Mouse (Mus musculus) liver, embryonic 12.5 days (tissue): ENCODE results near the gene Dars. TPM values are rescaled to one million over a fixed set of nuclear protein-coding genes. Genes with fewer than 3 reads are reported as not detected.

ENCODE experiments used
- ATAC-seq: fragments of 200-750 bp; cut with Nextera tagmentation; 2 replicates; pipeline ENCODE4 v1.8.0; 2017; ENCODE audit warnings: moderate number of reproducible peaks, mild to moderate bottlenecking, moderate library complexity
- H3K27ac ChIP-seq: fragments of 300-500 bp; sonication (generic); 2 replicates; pipeline ENCODE4 v1.5.1; 2016; ENCODE audit warnings: mild to moderate bottlenecking
- H3K27me3 ChIP-seq: fragments of 300-500 bp; sonication (generic); replicated peaks from 2 replicates; pipeline ENCODE4 v1.6.1; 2016; ENCODE audit warnings: mild to moderate bottlenecking, moderate library complexity
- H3K36me3 ChIP-seq: fragments of 300-500 bp; sonication (generic); 2 replicates; pipeline ENCODE4 v1.6.1; 2016; ENCODE audit warnings: mild to moderate bottlenecking, moderate library complexity
- H3K4me1 ChIP-seq: fragments of 300-500 bp; sonication (generic); 2 replicates; pipeline ENCODE4 v1.6.1; 2016
- H3K4me2 ChIP-seq: fragments of 300-500 bp; sonication (generic); 2 replicates; pipeline ENCODE4 v1.6.1; 2016; ENCODE audit warnings: mild to moderate bottlenecking, moderate library complexity
- H3K4me3 ChIP-seq: fragments of 300-500 bp; sonication (generic); 2 replicates; pipeline ENCODE4 v1.5.1; 2016; ENCODE audit warnings: mild to moderate bottlenecking, moderate library complexity
- H3K9ac ChIP-seq: fragments of 300-500 bp; sonication (generic); 2 replicates; pipeline ENCODE4 v1.6.1; 2016; ENCODE audit warnings: mild to moderate bottlenecking, moderate library complexity
- H3K9me3 ChIP-seq: fragments of 300-500 bp; sonication (generic); replicated peaks from 2 replicates; pipeline ENCODE4 v1.6.1; 2016; ENCODE audit warnings: mild to moderate bottlenecking, moderate library complexity
- WGBS: fragments of 180-500 bp; shearing (Covaris S2); methylation state at CpG from one replicate; pipeline ENCODE4 v1.1.7; 2016; ENCODE audit not compliant: insufficient replicate concordance; 5-methylcytosine and 5-hydroxymethylcytosine counted together
- polyA plus RNA-seq: library from polyadenylated mRNA; unstranded; fragments of >200 nt; fragmentation: Nextera tagmentation; extraction: Ambion mirVana; gene quantifications from 2 replicates; pipeline ENCODE4 v1.2.1, GENCODE M21; 2016

The Dars gene
- polyA plus RNA-seq, 1 experiment from 2014 or later: 166 TPM

GRCm38 (mm10) chr1:128443890-128444839 lies 27.0 kb upstream of the Dars start:
- Histone ChIP-seq H3K36me3 (no peaks in the 10 kb centered on the region), H3K9ac (no peak overlapping the region), H3K4me2 (no peak overlapping the region), H3K4me1 (no peaks in the 10 kb centered on the region), H3K4me3 (no peak overlapping the region), H3K9me3 (no peaks in the 10 kb centered on the region), H3K27me3 (peaks cover 17% of the 10 kb centered on the region), H3K27ac (no peak overlapping the region)
- no peak for ATAC-seq
- WGBS: 47% methylated on average over 9 of the region's 9 CpGs

GRCm38 (mm10) chr1:128441129-128441473 lies 23.9 kb upstream of the Dars start:
- ATAC-seq: no peak
- Histone ChIP-seq H3K9ac (no peak overlapping the region), H3K4me3 (no peak overlapping the region), H3K27me3 (no peaks in the 10 kb centered on the region), H3K36me3 (no peaks in the 10 kb centered on the region), H3K4me2 (no peak overlapping the region), H3K9me3 (no peaks in the 10 kb centered on the region), H3K4me1 (no peaks in the 10 kb centered on the region), H3K27ac (no peak overlapping the region)
- 51% methylated on average over 5 of the region's 5 CpGs for WGBS

GRCm38 (mm10) chr1:128440386-128441128 lies 23.4 kb upstream of the Dars start:
- ATAC-seq: no peak
- Histone ChIP-seq H3K4me3 (no peak overlapping the region), H3K4me1 (no peaks in the 10 kb centered on the region), H3K27ac (no peak overlapping the region), H3K4me2 (no peak overlapping the region), H3K27me3 (no peaks in the 10 kb centered on the region), H3K9me3 (no peaks in the 10 kb centered on the region), H3K9ac (no peak overlapping the region), H3K36me3 (no peaks in the 10 kb centered on the region)
- 56% methylated on average over 16 of the region's 16 CpGs for WGBS

- Histone ChIP-seq H3K27me3 (no peaks in the 10 kb centered on the region), H3K4me2 (no peak overlapping the region), H3K4me1 (no peaks in the 10 kb centered on the region), H3K36me3 (no peaks in the 10 kb centered on the region), H3K9ac (no peak overlapping the region), H3K4me3 (no peak overlapping the region), H3K9me3 (no peaks in the 10 kb centered on the region), H3K27ac (no peak overlapping the region)
- 82% methylated on average over 4 of the region's 4 CpGs for WGBS
- no peak for ATAC-seq
Measured at GRCm38 (mm10) chr1:128439618-128440017, 22.4 kb upstream of the Dars start.

GRCm38 (mm10) chr1:128438526-128438925 lies 21.4 kb upstream of the Dars start:
- 47% methylated on average over 5 of the region's 5 CpGs for WGBS
- no peak for ATAC-seq
- Histone ChIP-seq H3K4me1 (no peaks in the 10 kb centered on the region), H3K4me3 (no peak overlapping the region), H3K4me2 (no peak overlapping the region), H3K27me3 (no peaks in the 10 kb centered on the region), H3K9ac (no peak overlapping the region), H3K27ac (no peak overlapping the region), H3K36me3 (no peaks in the 10 kb centered on the region), H3K9me3 (no peaks in the 10 kb centered on the region)

GRCm38 (mm10) chr1:128437276-128437675 lies 20.1 kb upstream of the Dars start:
- H3K9me3 ChIP-seq: no peaks in the 10 kb centered on the region
- no peak for ATAC-seq
- 26% methylated on average over 1 of the region's 1 CpGs for WGBS

GRCm38 (mm10) chr1:128436015-128436414 lies 18.8 kb upstream of the Dars start:
- ATAC-seq: no peak
- Histone ChIP-seq H3K4me1 (no peaks in the 10 kb centered on the region), H3K36me3 (no peaks in the 10 kb centered on the region), H3K4me2 (no peak overlapping the region), H3K27ac (no peak overlapping the region), H3K4me3 (no peak overlapping the region), H3K27me3 (no peaks in the 10 kb centered on the region), H3K9ac (no peak overlapping the region), H3K9me3 (no peaks in the 10 kb centered on the region)
- 59% methylated on average over 3 of the region's 3 CpGs for WGBS

More at GRCm38 (mm10) chr1:128437276-128437675, 20.1 kb upstream of the Dars start:
- Histone ChIP-seq H3K27ac (no peak overlapping the region), H3K4me1 (no peaks in the 10 kb centered on the region), H3K4me2 (no peak overlapping the region), H3K9ac (no peak overlapping the region), H3K36me3 (no peaks in the 10 kb centered on the region), H3K27me3 (no peaks in the 10 kb centered on the region), H3K4me3 (no peak overlapping the region)

- H3K27ac ChIP-seq: no peak overlapping the region
- no peak overlapping the region for H3K4me2 ChIP-seq
- WGBS: 55% methylated on average over 4 of the region's 4 CpGs
- H3K36me3 ChIP-seq: no peaks in the 10 kb centered on the region
- no peaks in the 10 kb centered on the region for H3K9me3 ChIP-seq
- no peak overlapping the region for H3K9ac ChIP-seq
- ATAC-seq: no peak
- no peaks in the 10 kb centered on the region for H3K27me3 ChIP-seq
- no peak overlapping the region for H3K4me3 ChIP-seq
- no peaks in the 10 kb centered on the region for H3K4me1 ChIP-seq
Measured at GRCm38 (mm10) chr1:128435551-128435950, 18.4 kb upstream of the Dars start.

GRCm38 (mm10) chr1:128424928-128425327 lies 7.8 kb upstream of the Dars start:
- Histone ChIP-seq H3K4me3 (no peak overlapping the region), H3K4me1 (no peaks in the 10 kb centered on the region), H3K36me3 (no peaks in the 10 kb centered on the region), H3K9me3 (no peaks in the 10 kb centered on the region), H3K27me3 (0 out of 2 replicates have a peak, but pooled peaks cover 5% of the 10 kb centered on the region), H3K9ac (no peak overlapping the region), H3K4me2 (no peak overlapping the region), H3K27ac (no peak overlapping the region)
- ATAC-seq: no peak
- WGBS: 42% methylated on average over 3 of the region's 3 CpGs

- Histone ChIP-seq H3K4me3 (peak overlapping the region; percentile 80), H3K9ac (peak overlapping the region; percentile 96; the same call in 1 of the 2 replicates), H3K27me3 (0 out of 2 replicates have a peak, but pooled peaks cover 5% of the 10 kb centered on the region), H3K4me2 (peak overlapping the region; percentile 72), H3K36me3 (peaks cover 20% of the 10 kb centered on the region), H3K27ac (peak overlapping the region; percentile 91; the same call in 1 of the 2 replicates), H3K9me3 (no peaks in the 10 kb centered on the region), H3K4me1 (peaks cover 13% of the 10 kb centered on the region)
- 30% methylated on average over 5 of the region's 5 CpGs for WGBS
- peak; percentile 47 for ATAC-seq
Measured at GRCm38 (mm10) chr1:128417533-128417888, 343 bp upstream of the Dars start.

- Histone ChIP-seq H3K4me1 (peaks cover 24% of the 10 kb centered on the region), H3K9me3 (no peaks in the 10 kb centered on the region), H3K4me3 (no peak overlapping the region), H3K27ac (no peak overlapping the region), H3K27me3 (no peaks in the 10 kb centered on the region), H3K9ac (no peak overlapping the region), H3K4me2 (no peak overlapping the region), H3K36me3 (peaks cover 55% of the 10 kb centered on the region)
- 83% methylated on average over 5 of the region's 5 CpGs for WGBS
- ATAC-seq: no peak
Measured at GRCm38 (mm10) chr1:128411141-128411540, 6.0 kb downstream of the Dars start.

- WGBS: 61% methylated on average over 1 of the region's 1 CpGs
- H3K36me3 ChIP-seq: peaks cover 63% of the 10 kb centered on the region
- H3K9ac ChIP-seq: no peak overlapping the region
- ATAC-seq: no peak
- no peak overlapping the region for H3K4me3 ChIP-seq
- H3K27ac ChIP-seq: no peak overlapping the region
- H3K9me3 ChIP-seq: no peaks in the 10 kb centered on the region
- H3K4me2 ChIP-seq: no peak overlapping the region
- H3K27me3 ChIP-seq: no peaks in the 10 kb centered on the region
- peaks cover 18% of the 10 kb centered on the region for H3K4me1 ChIP-seq
Measured at GRCm38 (mm10) chr1:128406846-128407245, 10.3 kb downstream of the Dars start.
